Mouse (Mus musculus): ENCODE measurements around the gene 1810009A15Rik. TPM values are rescaled to one million over a fixed set of nuclear protein-coding genes. Genes with fewer than 3 reads are reported as not detected.

Gene 1810009A15Rik
- polyA plus RNA-seq (2015; fragmentation: Nextera tagmentation; extraction: Ambion mirVana): 54.0 and 56.8 TPM in 2 replicates

DNA sequence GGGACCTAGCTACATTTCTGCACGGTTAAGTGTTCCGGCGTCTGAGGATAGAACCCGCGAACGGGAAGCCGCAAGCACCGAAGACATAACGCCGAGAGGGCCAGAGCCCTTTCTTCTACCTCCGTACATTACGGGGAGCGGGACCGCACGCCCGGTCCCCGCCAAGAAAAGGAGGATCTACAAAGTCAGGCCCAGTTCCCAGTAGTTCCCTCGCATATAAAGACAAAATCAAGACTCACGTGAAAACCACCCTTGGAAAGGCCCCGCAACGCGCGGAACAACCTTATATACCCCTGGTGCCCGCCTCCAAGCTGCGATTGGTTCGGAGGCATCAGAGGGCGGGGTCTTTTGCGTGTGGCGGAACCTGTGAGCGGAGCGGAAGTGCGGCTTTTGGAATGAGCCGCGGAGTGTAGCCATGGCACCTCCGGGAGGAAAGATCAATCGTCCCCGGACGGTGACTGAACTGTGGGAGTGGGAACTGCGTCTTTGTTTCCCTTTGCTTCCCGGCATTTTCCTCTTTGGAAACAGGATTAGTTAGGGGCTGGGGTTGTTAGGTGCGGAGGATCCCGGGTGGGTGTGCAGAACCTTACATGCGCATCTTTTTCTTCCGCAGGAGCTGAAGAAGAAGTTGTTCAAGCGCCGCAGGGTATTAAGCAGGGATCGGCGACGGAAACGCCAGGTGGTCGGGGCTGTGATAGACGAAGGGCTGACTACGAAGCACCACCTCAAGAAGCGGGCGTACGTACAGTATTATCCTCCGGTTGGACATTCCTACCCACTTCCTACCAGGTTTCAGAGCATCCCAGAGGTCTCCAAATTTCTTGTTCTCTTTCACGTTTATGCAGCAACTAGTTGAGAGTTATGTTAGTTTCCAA is at the start of gene 1810009A15Rik, which contains the start of gene Gm49416:
Gene 1810009A15Rik, plus strand, starts transcription at position 343 of the 875 bp plus-strand sequence.
Gene Gm49416, plus strand, starts transcription at position 416 of the 875 bp plus-strand sequence.

DNA sequence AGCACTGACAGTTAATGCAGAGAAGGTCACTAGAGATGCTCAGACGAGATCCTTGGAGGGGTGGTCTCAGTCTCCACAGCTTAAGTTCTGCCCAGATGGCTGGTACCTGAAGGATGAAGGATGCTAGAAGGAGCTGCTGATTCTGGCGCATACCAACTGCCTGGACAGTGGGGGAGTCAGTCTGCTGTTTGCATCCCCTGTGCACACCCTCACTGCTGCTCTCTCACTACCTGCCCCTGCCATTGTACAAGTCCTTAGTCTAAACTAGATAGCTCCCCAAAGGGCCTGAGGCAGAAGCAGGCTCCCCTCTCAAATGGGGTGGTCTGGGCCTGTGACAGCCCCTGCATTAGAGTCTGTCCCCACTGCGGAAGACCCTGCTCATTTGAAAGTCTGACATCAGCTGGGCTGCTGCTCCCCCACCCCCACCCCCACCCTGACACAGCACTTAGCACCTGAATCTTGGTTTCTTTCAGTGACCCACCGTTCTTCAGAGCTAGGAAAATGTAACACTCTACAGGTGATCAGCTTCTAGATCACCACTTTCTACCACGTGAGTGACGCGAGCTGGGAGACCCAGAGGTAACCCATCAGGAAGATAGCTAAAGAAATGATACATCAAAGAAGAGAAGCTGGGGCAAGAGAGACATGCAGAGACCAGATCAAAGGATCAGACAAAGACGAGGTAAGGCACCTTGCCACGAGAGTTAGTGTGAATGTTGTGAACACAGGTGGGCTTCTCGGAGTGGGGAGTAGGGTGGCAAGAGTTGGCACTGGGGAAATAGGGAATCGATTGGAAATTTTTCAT is 49.3 kb upstream of the 1810009A15Rik start, which contains the start of gene Gng3:
Gene Gng3, minus strand, starts transcription at position 92 of the 805 bp plus-strand sequence.

DNA sequence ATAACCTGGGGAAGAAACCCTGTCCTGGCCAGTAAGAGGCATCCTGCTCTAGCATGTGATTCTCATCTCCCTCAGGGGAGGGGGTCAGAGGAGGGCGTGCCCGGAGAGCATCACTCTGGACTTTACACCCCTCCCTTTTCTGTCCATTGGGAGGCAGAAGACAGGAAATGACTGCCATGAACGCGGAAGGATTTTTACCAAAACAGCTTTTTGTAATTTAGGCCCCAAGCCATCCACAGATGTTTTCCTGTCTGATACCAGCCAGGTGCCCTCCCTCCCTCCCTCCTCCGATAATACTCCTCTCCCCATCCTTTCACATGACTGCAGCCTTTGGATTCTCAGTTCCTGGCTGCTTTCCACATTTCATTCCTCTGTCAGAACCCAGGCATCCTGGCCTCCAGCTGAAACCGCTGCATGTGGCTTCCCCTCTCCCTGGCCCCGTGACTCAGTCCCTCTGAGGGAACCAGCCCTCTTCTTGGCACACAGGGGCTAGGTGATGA is 38.2 kb upstream of the 1810009A15Rik start, which contains the start of gene Lrrn4cl:
Gene Lrrn4cl, plus strand, starts transcription at position 367 of the 500 bp plus-strand sequence.

DNA sequence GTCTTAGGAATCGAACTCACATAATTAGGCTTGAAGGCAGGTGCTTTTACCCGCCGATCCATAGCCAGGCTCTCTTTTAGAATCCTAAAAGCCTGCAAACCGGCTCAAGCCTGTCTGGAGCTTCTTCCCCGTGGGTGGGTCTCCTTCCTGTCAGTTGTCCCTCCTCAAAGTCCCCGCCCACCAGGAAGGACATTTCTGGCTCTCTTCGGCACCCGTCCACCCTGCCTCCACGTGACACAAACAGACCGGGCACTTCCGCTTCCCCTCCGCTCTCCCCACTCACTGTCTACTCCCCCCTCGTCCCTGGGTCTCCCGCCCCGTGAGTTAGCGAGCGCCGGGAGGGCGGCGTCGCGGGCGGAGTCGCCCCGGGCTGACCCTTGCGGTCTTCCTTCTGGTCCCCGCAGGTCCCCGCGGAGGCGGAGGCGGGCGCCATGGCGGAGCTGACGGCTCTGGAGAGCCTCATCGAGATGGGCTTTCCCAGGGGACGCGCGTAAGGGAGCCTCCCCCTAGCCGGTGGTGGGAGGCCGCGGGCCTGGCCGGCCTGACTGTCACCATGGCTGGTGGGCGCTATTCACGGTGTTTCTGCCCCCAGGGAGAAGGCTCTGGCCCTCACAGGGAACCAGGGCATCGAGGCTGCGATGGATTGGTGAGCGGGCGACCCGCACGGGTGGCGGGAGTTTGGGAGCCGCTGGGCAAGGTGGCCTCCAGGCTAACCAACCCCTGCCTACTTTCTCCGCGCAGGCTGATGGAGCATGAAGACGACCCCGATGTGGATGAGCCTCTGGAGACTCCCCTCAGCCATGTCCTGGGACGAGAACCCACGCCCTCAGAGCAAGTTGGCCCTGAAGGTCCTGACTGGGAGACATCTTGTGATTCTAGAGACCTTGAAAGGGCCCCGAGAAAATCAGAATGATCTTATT is 17.1 kb upstream of the 1810009A15Rik start, which contains the start of gene Ubxn1:
Gene Ubxn1, plus strand, starts transcription at position 230 of the 920 bp plus-strand sequence.

DNA sequence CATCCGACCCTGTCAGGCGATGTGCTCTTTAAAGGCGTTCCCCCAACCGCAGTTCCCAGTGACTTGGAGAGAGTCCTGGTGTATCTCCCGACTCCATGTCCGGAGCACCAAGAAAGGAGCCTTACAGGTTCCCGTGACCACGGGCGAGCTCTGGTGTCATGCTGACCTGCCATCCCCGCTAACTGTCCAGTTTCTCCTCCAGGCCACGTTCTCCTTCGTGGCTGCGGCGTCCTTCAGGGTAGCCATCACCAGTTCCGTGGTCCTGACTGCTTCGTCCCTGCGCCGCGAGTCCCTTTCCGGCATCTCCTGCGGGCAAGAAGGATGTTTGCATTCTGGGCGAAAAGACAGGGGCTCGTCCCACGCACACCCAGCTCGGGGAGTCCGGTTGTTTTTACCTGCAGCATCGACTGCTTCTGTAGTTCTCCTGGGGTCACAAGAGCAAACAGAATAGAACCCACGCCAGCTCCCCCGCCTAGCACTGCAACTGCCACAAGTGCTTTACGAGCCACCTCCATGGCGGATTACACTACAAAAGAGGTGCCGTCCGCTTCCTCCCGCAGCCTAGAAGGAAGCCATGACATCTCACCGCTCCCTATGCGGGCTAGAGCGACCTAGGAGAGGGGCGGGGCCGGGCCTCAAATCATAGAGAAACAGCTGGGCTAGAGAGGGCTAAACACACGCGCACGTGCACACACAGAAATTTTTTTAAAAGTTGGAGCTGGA is 8.2 kb upstream of the 1810009A15Rik start, which contains the start of gene Uqcc3:
Gene Uqcc3, minus strand, starts transcription at position 613 of the 723 bp plus-strand sequence.

DNA sequence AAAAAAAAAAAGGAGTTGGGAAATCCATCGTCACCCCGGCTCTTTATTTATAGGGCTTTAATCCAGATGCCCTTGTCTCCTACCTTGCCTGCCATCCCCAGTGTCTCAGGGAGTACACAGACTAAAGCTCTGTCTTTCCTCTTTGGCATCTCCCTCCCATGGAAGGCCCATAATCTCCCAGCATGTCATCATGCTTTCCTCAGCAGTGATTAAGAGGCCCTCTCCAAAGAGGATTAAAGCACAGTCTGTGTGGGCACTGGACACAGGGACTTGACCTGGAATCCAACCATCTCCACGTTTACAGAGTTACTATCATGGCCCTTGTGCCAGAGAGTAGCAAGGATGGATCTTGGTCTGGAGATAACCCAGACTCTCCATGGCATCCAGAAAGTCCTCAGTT is 5.0 kb upstream of the 1810009A15Rik start, which contains the start of the genes Lbhd1 and Gm49403:
Gene Lbhd1, plus strand, starts transcription at position 117 of the 400 bp plus-strand sequence.
Gene Gm49403, plus strand, starts transcription at position 315 of the 400 bp plus-strand sequence.

DNA sequence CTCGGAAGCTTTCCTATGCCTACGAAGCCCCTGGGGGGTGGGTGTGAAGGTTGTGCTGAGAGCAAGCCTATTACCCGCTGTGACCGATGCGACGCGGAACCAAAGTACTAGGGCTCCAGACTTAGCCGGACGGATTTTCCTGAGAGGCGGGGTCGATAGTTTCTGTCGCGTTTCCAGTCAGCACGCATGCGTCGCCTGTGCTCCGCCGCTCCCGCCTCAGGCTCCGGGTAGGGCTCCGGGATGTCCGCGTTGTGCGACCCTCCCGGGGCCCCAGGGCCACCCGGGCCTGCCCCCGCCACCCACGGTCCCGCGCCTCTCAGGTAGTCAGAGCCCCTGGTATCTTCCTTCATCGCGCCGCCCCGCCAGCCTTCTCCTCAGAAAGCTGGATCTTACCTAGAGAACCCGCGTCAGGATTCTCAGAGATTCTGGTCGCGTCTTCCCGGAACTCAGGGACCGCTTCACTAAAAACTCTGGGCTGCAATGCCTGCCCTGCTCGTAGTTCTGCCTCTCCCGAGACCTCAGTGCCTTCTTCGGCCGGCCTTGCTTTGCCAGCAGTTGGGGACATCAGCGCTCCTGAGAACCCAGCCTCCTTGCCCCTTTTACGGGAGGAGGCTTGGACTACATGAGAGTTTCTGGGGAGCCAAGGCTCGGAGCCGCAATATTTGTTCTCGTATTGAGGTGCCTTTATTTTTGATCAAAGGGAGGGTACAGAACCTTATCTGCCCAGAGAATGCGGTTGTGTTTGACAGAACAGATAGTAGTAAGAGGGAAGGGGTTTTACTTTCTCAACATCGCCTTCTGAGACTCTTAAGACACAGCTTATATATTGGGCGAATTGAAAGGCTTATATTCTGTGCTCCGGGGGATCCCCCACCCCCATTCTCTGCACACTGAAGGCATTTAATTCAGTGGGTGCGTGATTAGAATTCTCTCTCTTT is 4.4 kb downstream of the 1810009A15Rik start, which contains the start of gene Ints5:
Gene Ints5, plus strand, starts transcription at position 177 of the 938 bp plus-strand sequence.

DNA sequence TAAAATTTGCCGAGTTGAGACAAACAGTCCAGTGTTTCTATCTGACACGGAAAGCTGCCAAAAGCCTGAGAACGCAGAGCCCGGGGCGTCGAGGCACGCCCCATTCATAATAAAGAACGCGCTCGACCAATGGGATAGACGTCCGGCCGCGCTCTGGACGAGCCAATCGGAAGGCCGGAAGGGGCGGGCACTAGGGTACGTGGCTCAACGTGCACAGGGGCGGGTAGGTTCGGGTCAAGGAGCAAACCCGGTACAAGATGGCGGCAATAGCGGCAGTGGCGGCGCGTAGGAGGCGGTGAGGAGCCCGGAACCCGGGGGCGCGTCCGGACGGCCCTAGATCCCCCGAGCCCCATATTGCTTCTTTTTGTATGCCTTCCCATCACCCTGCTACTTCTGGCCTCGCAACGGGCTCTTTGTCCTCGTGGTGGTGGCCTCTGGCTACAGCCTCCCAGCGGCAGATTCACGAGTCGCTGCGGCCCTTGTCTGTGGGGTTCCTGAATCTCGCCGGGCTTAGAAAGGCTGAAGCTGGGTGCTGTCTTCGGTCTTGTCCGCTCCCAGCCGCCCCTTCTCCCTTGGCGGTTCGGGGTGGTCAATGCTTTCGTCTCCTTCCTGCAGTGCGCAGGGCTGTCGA is 9.3 kb downstream of the 1810009A15Rik start, which contains the start of gene Ganab:
Gene Ganab, plus strand, starts transcription at position 207 of the 631 bp plus-strand sequence.

DNA sequence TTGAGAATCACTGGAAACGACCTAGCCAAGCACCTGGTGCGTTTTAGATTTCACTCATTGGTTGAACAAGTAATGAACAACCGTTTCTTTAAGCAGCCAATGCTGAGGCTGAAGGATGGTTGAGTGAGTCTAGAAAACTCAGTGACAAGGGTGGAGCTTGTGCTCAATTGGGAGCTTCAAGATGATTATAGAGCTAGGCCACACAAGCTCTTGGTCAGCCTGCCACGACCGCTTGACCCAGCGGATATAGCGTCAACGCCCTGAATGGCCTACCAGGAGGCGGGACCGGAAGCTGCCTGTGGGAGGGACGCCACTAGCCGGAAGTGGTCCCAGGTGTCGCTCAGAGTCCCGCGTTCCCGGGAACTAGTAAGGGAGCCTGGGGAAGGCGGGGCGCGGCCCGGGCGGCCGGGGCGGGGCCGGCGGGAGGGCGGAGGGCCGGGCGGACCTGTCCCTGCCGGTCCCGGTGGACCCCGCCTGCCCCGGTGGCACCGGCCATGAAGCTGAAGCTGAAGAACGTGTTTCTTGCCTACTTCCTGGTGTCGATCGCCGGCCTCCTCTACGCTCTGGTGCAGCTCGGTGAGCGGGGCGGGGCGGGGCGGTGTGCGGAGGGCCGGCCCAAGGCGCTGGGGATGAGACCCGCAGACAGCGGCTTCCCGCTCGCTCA is 31.6 kb downstream of the 1810009A15Rik start, which contains the start of gene B3gat3:
Gene B3gat3, plus strand, starts transcription at position 302 of the 664 bp plus-strand sequence.

DNA sequence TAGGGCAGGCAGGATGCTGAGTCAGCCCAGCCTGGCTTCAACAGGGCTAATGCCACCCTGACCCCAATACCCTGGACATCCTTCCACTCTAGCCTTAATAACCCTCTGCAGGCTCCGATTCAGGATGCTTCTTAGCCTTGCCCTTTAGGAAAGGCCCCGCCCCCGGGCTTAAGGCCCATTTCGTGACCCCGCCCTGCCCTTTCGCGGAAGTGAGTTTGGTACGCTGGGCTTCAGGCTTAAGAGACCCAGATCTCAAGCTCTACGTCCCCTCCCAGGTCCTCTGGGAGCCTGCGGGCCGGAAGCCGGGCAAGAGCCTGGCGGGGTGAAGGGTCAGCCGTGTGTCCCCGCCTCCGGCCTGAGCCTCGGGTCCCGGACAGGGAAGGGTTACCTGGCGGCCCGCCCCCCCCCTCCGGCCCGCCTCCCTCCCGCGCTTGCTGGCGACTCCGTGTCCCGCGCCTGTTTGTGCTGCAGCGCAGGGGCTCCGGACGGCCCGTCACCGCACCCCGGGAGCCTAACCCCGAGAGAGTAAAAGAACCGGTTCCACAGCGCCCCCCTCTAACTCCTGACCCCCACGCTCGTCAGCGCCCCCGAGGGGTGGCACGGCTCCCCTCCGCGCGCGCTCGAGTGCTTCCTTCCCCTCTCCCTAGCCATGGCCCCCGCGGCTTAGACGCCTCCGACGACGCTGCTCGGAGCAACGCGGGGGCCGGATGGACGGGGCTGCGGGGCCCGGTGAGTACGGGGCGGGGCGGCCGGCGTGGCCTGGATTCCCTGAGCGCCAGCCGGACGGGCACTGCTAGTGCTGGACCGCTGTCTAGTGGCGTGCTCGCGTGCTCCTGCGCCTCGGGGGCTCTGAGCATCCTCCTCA is 40.8 kb downstream of the 1810009A15Rik start, which contains the start of the genes Rom1 and Eml3:
Gene Rom1, minus strand, starts transcription at position 133 of the 865 bp plus-strand sequence.
Gene Eml3, plus strand, starts transcription at position 329 of the 865 bp plus-strand sequence.

Other genes starting within 250 kb of the 1810009A15Rik start
- gene Chrm1, start 225.1 kb upstream of the 1810009A15Rik start, polyA plus RNA-seq (2015; fragmentation: Nextera tagmentation; extraction: Ambion mirVana): 0.10 TPM in 1 of 2 replicates, not detected in the other
- 101 and 102 TPM in 2 replicates for gene Slc3a2, start 165.5 kb upstream of the 1810009A15Rik start, polyA plus RNA-seq (2015; fragmentation: Nextera tagmentation; extraction: Ambion mirVana)
- 64.9 and 68.8 TPM in 2 replicates for gene Wdr74, start 153.0 kb upstream of the 1810009A15Rik start, polyA plus RNA-seq (2015; fragmentation: Nextera tagmentation; extraction: Ambion mirVana)
- 0.65 and 0.69 TPM in 2 replicates for gene 1700092M07Rik, start 148.1 kb upstream of the 1810009A15Rik start, polyA plus RNA-seq (2015; fragmentation: Nextera tagmentation; extraction: Ambion mirVana)
- 56.9 and 66.5 TPM in 2 replicates for gene Stx5a, start 147.4 kb upstream of the 1810009A15Rik start, polyA plus RNA-seq (2015; fragmentation: Nextera tagmentation; extraction: Ambion mirVana)
- 95.6 and 109 TPM in 2 replicates for gene Nxf1, start 131.8 kb upstream of the 1810009A15Rik start, polyA plus RNA-seq (2015; fragmentation: Nextera tagmentation; extraction: Ambion mirVana)
- 79.4 and 82.5 TPM in 2 replicates for gene Tmem223, start 117.9 kb upstream of the 1810009A15Rik start, polyA plus RNA-seq (2015; fragmentation: Nextera tagmentation; extraction: Ambion mirVana)
- 134 and 140 TPM in 2 replicates for gene Tmem179b, start 114.4 kb upstream of the 1810009A15Rik start, polyA plus RNA-seq (2015; fragmentation: Nextera tagmentation; extraction: Ambion mirVana)
- 13.4 and 15.6 TPM in 2 replicates for gene Taf6l, start 102.4 kb upstream of the 1810009A15Rik start, polyA plus RNA-seq (2015; fragmentation: Nextera tagmentation; extraction: Ambion mirVana)
- gene Polr2g, start 90.3 kb upstream of the 1810009A15Rik start, polyA plus RNA-seq (2015; fragmentation: Nextera tagmentation; extraction: Ambion mirVana): 103 and 108 TPM in 2 replicates
- gene Zbtb3, start 86.3 kb upstream of the 1810009A15Rik start, polyA plus RNA-seq (2015; fragmentation: Nextera tagmentation; extraction: Ambion mirVana): 1.5 and 1.9 TPM in 2 replicates
- 29.3 and 32.7 TPM in 2 replicates for gene Ttc9c, start 69.5 kb upstream of the 1810009A15Rik start, polyA plus RNA-seq (2015; fragmentation: Nextera tagmentation; extraction: Ambion mirVana)
- gene Hnrnpul2, start 68.8 kb upstream of the 1810009A15Rik start, polyA plus RNA-seq (2015; fragmentation: Nextera tagmentation; extraction: Ambion mirVana): 5.6 and 5.7 TPM in 2 replicates
- gene AC129217.1, start 59.1 kb upstream of the 1810009A15Rik start, polyA plus RNA-seq (2015; fragmentation: Nextera tagmentation; extraction: Ambion mirVana): not detected in 2 replicates
- gene Bscl2, start 51.4 kb upstream of the 1810009A15Rik start, polyA plus RNA-seq (2015; fragmentation: Nextera tagmentation; extraction: Ambion mirVana): 40.2 and 40.8 TPM in 2 replicates
- gene Gng3, start 49.7 kb upstream of the 1810009A15Rik start, polyA plus RNA-seq (2015; fragmentation: Nextera tagmentation; extraction: Ambion mirVana): 0.48 and 0.53 TPM in 2 replicates
- gene Lrrn4cl, start 38.1 kb upstream of the 1810009A15Rik start, polyA plus RNA-seq (2015; fragmentation: Nextera tagmentation; extraction: Ambion mirVana): 1.2 and 1.7 TPM in 2 replicates
- gene Ubxn1, start 17.4 kb upstream of the 1810009A15Rik start, polyA plus RNA-seq (2015; fragmentation: Nextera tagmentation; extraction: Ambion mirVana): 128 and 131 TPM in 2 replicates
- gene Uqcc3, start 7.9 kb upstream of the 1810009A15Rik start, polyA plus RNA-seq (2015; fragmentation: Nextera tagmentation; extraction: Ambion mirVana): 55.1 and 57.2 TPM in 2 replicates
- 44.3 and 52.1 TPM in 2 replicates for gene Lbhd1, start 5.1 kb upstream of the 1810009A15Rik start, polyA plus RNA-seq (2015; fragmentation: Nextera tagmentation; extraction: Ambion mirVana)
- gene Gm49403, start 4.9 kb upstream of the 1810009A15Rik start, polyA plus RNA-seq (2015; fragmentation: Nextera tagmentation; extraction: Ambion mirVana): not detected in 2 replicates
- not detected in 2 replicates for gene Gm49416, start 73 bp downstream of the 1810009A15Rik start, polyA plus RNA-seq (2015; fragmentation: Nextera tagmentation; extraction: Ambion mirVana)
- 22.6 and 23.2 TPM in 2 replicates for gene Ints5, start 4.2 kb downstream of the 1810009A15Rik start, polyA plus RNA-seq (2015; fragmentation: Nextera tagmentation; extraction: Ambion mirVana)
- gene Ganab, start 9.2 kb downstream of the 1810009A15Rik start, polyA plus RNA-seq (2015; fragmentation: Nextera tagmentation; extraction: Ambion mirVana): 28.2 and 35.2 TPM in 2 replicates
- 23.7 and 26.2 TPM in 2 replicates for gene B3gat3, start 31.5 kb downstream of the 1810009A15Rik start, polyA plus RNA-seq (2015; fragmentation: Nextera tagmentation; extraction: Ambion mirVana)
- 2.9 and 3.7 TPM in 2 replicates for gene Rom1, start 40.5 kb downstream of the 1810009A15Rik start, polyA plus RNA-seq (2015; fragmentation: Nextera tagmentation; extraction: Ambion mirVana)
- 19.5 and 23.4 TPM in 2 replicates for gene Eml3, start 40.7 kb downstream of the 1810009A15Rik start, polyA plus RNA-seq (2015; fragmentation: Nextera tagmentation; extraction: Ambion mirVana)
- gene Mta2, start 53.0 kb downstream of the 1810009A15Rik start, polyA plus RNA-seq (2015; fragmentation: Nextera tagmentation; extraction: Ambion mirVana): 105 and 110 TPM in 2 replicates
- 15.3 and 15.8 TPM in 2 replicates for gene Tut1, start 65.0 kb downstream of the 1810009A15Rik start, polyA plus RNA-seq (2015; fragmentation: Nextera tagmentation; extraction: Ambion mirVana)
- 261 and 275 TPM in 2 replicates for gene Eef1g, start 78.2 kb downstream of the 1810009A15Rik start, polyA plus RNA-seq (2015; fragmentation: Nextera tagmentation; extraction: Ambion mirVana)
- 11.6 and 16.8 TPM in 2 replicates for gene Ahnak, start 100.4 kb downstream of the 1810009A15Rik start, polyA plus RNA-seq (2015; fragmentation: Nextera tagmentation; extraction: Ambion mirVana)
- 0.30 and 1.2 TPM in 2 replicates for gene Scgb1a1, start 199.1 kb downstream of the 1810009A15Rik start, polyA plus RNA-seq (2015; fragmentation: Nextera tagmentation; extraction: Ambion mirVana)
- gene Asrgl1, start 246.8 kb downstream of the 1810009A15Rik start, polyA plus RNA-seq (2015; fragmentation: Nextera tagmentation; extraction: Ambion mirVana): 16.3 and 19.8 TPM in 2 replicates

All from spleen, postnatal 0 days (tissue).